Mouse (Mus musculus) embryonic facial prominence, embryonic 10.5 days (tissue): ENCODE data around the gene Tmprss12. TPM values are rescaled to one million over a fixed set of nuclear protein-coding genes. Genes with fewer than 3 reads are reported as not detected.
"Not testable (repeated sequence)": the region's sequence is repeated elsewhere in the genome, so short reads cannot be mapped to it uniquely, and the experiment has no call there.

Source experiments
- DNase-seq: peaks from one replicate; pipeline ENCODE4 v3.0.0-alpha.2; 2017; ENCODE audit warnings: low spot score
- H3K27ac ChIP-seq: fragments of 300-500 bp; sonication (generic); replicated peaks from 2 replicates; pipeline ENCODE4 v1.5.1; 2016; ENCODE audit warnings: mild to moderate bottlenecking
- H3K27me3 ChIP-seq: fragments of 300-500 bp; sonication (generic); replicated peaks from 2 replicates; pipeline ENCODE4 v1.6.1; 2016; ENCODE audit warnings: low read depth, mild to moderate bottlenecking; ENCODE audit not compliant: poor library complexity, severe bottlenecking
- H3K36me3 ChIP-seq: fragments of 300-500 bp; sonication (generic); replicated peaks from 2 replicates; pipeline ENCODE4 v1.6.1; 2016; ENCODE audit warnings: mild to moderate bottlenecking, moderate library complexity
- H3K4me1 ChIP-seq: fragments of 300-500 bp; sonication (generic); 2 replicates; pipeline ENCODE4 v1.6.1; 2016
- H3K4me3 ChIP-seq: fragments of 300-500 bp; sonication (generic); 2 replicates; pipeline ENCODE4 v1.5.1; 2016; ENCODE audit warnings: mild to moderate bottlenecking, moderate library complexity
- H3K9me3 ChIP-seq: fragments of 300-500 bp; sonication (generic); 2 replicates; pipeline ENCODE4 v1.6.1; 2016; ENCODE audit warnings: mild to moderate bottlenecking
- WGBS: fragments of 180-500 bp; shearing (Covaris S2); methylation state at CpG from one replicate; pipeline ENCODE4 v1.1.7; 2016; 5-methylcytosine and 5-hydroxymethylcytosine counted together
- polyA plus RNA-seq: library from polyadenylated mRNA; unstranded; fragments of >200 nt; fragmentation: Nextera tagmentation; extraction: Ambion mirVana; gene quantifications from 2 replicates; pipeline ENCODE4 v1.2.1, GENCODE M21; 2016

Tmprss12 gene
- polyA plus RNA-seq, 1 experiment from 2014 or later, result not detected

- not testable (repeated sequence) for H3K4me1 ChIP-seq, H3K4me3 ChIP-seq, H3K9me3 ChIP-seq, DNase-seq, H3K27me3 ChIP-seq, H3K27ac ChIP-seq
- 75% methylated on average over 4 of the region's 4 CpGs for WGBS
- peaks cover 19% of the 10 kb centered on the region for H3K36me3 ChIP-seq
Measured at GRCm38 (mm10) chr15:100318014-100318671, 37.5 kb downstream of the Tmprss12 start.

GRCm38 (mm10) chr15:100319884-100320283 lies 39.2 kb downstream of the Tmprss12 start:
- H3K4me3 ChIP-seq, result no peak overlapping the region
- peaks cover under 1% of the 10 kb centered on the region; the same call in 1 of the 2 replicates for H3K9me3 ChIP-seq
- H3K27me3 ChIP-seq, result no peaks in the 10 kb centered on the region
- peaks cover 5% of the 10 kb centered on the region for H3K36me3 ChIP-seq
- no peak for DNase-seq
- 88% methylated on average over 1 of the region's 1 CpGs for WGBS
- H3K27ac ChIP-seq, result 0 out of 2 replicates have a peak overlapping the region, but pooled peaks have one; percentile 44
- H3K4me1 ChIP-seq, result peaks cover 14% of the 10 kb centered on the region

GRCm38 (mm10) chr15:100320295-100320905 lies 39.8 kb downstream of the Tmprss12 start:
- WGBS, result 80% methylated on average over 9 of the region's 9 CpGs
- peak overlapping the region; percentile 44; the same call in 1 of the 2 replicates for H3K27ac ChIP-seq
- no peaks in the 10 kb centered on the region for H3K27me3 ChIP-seq
- no peaks in the 10 kb centered on the region for H3K9me3 ChIP-seq
- H3K4me1 ChIP-seq, result peaks cover 14% of the 10 kb centered on the region
- H3K36me3 ChIP-seq, result no peaks in the 10 kb centered on the region
- no peak for DNase-seq
- H3K4me3 ChIP-seq, result no peak overlapping the region

- H3K9me3 ChIP-seq, result no peaks in the 10 kb centered on the region
- no peak overlapping the region for H3K27ac ChIP-seq
- 64% methylated on average over 5 of the region's 5 CpGs for WGBS
- H3K36me3 ChIP-seq, result no peaks in the 10 kb centered on the region
- H3K4me3 ChIP-seq, result no peak overlapping the region
- DNase-seq, result no peak
- peaks cover 14% of the 10 kb centered on the region for H3K4me1 ChIP-seq
- H3K27me3 ChIP-seq, result no peaks in the 10 kb centered on the region
Measured at GRCm38 (mm10) chr15:100321134-100321533, 40.5 kb downstream of the Tmprss12 start.

GRCm38 (mm10) chr15:100324021-100324591 lies 43.5 kb downstream of the Tmprss12 start:
- Histone ChIP-seq H3K27me3 (no peaks in the 10 kb centered on the region), H3K36me3 (no peaks in the 10 kb centered on the region), H3K4me1 (peaks cover 16% of the 10 kb centered on the region), H3K4me3 (no peak overlapping the region), H3K9me3 (no peaks in the 10 kb centered on the region), H3K27ac (no peak overlapping the region)
- 79% methylated on average over 12 of the region's 12 CpGs for WGBS
- DNase-seq, result no peak

- Histone ChIP-seq H3K9me3 (no peaks in the 10 kb centered on the region), H3K36me3 (no peaks in the 10 kb centered on the region), H3K4me1 (peaks cover 14% of the 10 kb centered on the region), H3K27ac (no peak overlapping the region), H3K4me3 (no peak overlapping the region), H3K27me3 (no peaks in the 10 kb centered on the region)
- 82% methylated on average over 3 of the region's 3 CpGs for WGBS
- DNase-seq, result no peak
Measured at GRCm38 (mm10) chr15:100325235-100325634, 44.6 kb downstream of the Tmprss12 start.

- H3K9me3 ChIP-seq, H3K27me3 ChIP-seq, DNase-seq, H3K4me1 ChIP-seq, H3K4me3 ChIP-seq, H3K36me3 ChIP-seq, H3K27ac ChIP-seq: not testable (repeated sequence)
- 63% methylated on average over 4 of the region's 4 CpGs for WGBS
Measured at GRCm38 (mm10) chr15:100328089-100328488, 47.5 kb downstream of the Tmprss12 start.

GRCm38 (mm10) chr15:100329336-100329735 lies 48.7 kb downstream of the Tmprss12 start:
- WGBS, result 56% methylated on average over 10 of the region's 10 CpGs
- H3K4me3 ChIP-seq, H3K27me3 ChIP-seq, H3K36me3 ChIP-seq, H3K4me1 ChIP-seq, DNase-seq, H3K9me3 ChIP-seq, H3K27ac ChIP-seq: not testable (repeated sequence)

GRCm38 (mm10) chr15:100330739-100331138 lies 50.1 kb downstream of the Tmprss12 start:
- H3K4me1 ChIP-seq, result peaks cover 3% of the 10 kb centered on the region; the same call in 1 of the 2 replicates
- H3K4me3 ChIP-seq, result no peak overlapping the region
- DNase-seq, result no peak
- H3K27ac ChIP-seq, result no peak overlapping the region
- no peaks in the 10 kb centered on the region for H3K9me3 ChIP-seq
- no peaks in the 10 kb centered on the region for H3K27me3 ChIP-seq
- WGBS, result 90% methylated on average over 7 of the region's 7 CpGs
- no peaks in the 10 kb centered on the region for H3K36me3 ChIP-seq

GRCm38 (mm10) chr15:100332077-100332961 lies 51.7 kb downstream of the Tmprss12 start:
- not testable (repeated sequence) for H3K9me3 ChIP-seq, DNase-seq, H3K27ac ChIP-seq, H3K36me3 ChIP-seq, H3K4me3 ChIP-seq, H3K27me3 ChIP-seq, H3K4me1 ChIP-seq
- WGBS, result 45% methylated on average over 3 of the region's 10 CpGs

- Histone ChIP-seq H3K9me3 (no peaks in the 10 kb centered on the region), H3K4me1 (no peaks in the 10 kb centered on the region), H3K36me3 (no peaks in the 10 kb centered on the region), H3K4me3 (no peak within 1 kb of the TSS), H3K27ac (no peak within 1 kb of the TSS), H3K27me3 (no peaks in the 10 kb centered on the region)
- WGBS, result 84% methylated on average over 10 of the region's 10 CpGs
- DNase-seq, result no peak
Measured at GRCm38 (mm10) chr15:100334629-100335028, 54.0 kb downstream of the Tmprss12 start, which contains the start of gene Mettl7a3. TSS of gene Mettl7a3 (plus strand) at chr15:100334929.

GRCm38 (mm10) chr15:100337328-100337727 lies 56.7 kb downstream of the Tmprss12 start:
- DNase-seq, H3K9me3 ChIP-seq, H3K4me3 ChIP-seq: not testable (repeated sequence)

More at GRCm38 (mm10) chr15:100337328-100337727, 56.7 kb downstream of the Tmprss12 start:
- H3K4me1 ChIP-seq, H3K27ac ChIP-seq, H3K36me3 ChIP-seq, H3K27me3 ChIP-seq: not testable (repeated sequence)
